Mouse (Mus musculus) left cerebral cortex, postnatal 25 days (tissue): ENCODE results near the gene Eed. TPM values are rescaled to one million over a fixed set of nuclear protein-coding genes. Genes with fewer than 3 reads are reported as not detected.
A peak's percentile ranks its signal among the peaks of the same experiment; 100 is the strongest.

Experiments
- DNase-seq, 2 experiments: peaks; one replicate each; pipeline ENCODE4 v3.0.0; 2022; ENCODE audit warnings: low spot score in 2 of 2, mixed read lengths in 1 of 2
- intact Hi-C: fragments of 180-260 bp; cut with DNase I; formaldehyde crosslinking; loops from one replicate; pipeline ENCODE4 v1.15.1; 2025
- total RNA-seq, 2 experiments: library from RNA; stranded (reverse); gene quantifications; 2 replicates each; pipeline ENCODE4 v1.2.3; 2021

Eed gene
- total RNA-seq, 2 experiments from 2014 or later: 33.2 to 37.1 TPM

GRCm38 (mm10) chr7:89913432-89914158, 67.2 kb downstream of the Eed start:
- DNase-seq: no peak

GRCm38 (mm10) chr7:89912356-89912755, 68.4 kb downstream of the Eed start:
- DNase-seq: peak in 1 of 2 experiments; percentile 24
- intact Hi-C loops: no loop called here

More at GRCm38 (mm10) chr7:89913432-89914158, 67.2 kb downstream of the Eed start:
- intact Hi-C loops: no loop called here

- intact Hi-C loops: loop anchor here (5.0 kb wide), 2 partner anchors 407 to 432 kb away; no protein-coding TSS in a partner anchor
Observed at GRCm38 (mm10) chr7:89909711-89910110, 71.1 kb downstream of the Eed start.

GRCm38 (mm10) chr7:89908899-89909621, 71.7 kb downstream of the Eed start:
- DNase-seq: no peak
- intact Hi-C loops: loop anchor here (5.0 kb wide), 2 partner anchors 407 to 432 kb away; no protein-coding TSS in a partner anchor

More at GRCm38 (mm10) chr7:89909711-89910110, 71.1 kb downstream of the Eed start:
- no peak for DNase-seq

GRCm38 (mm10) chr7:89908421-89908820, 72.4 kb downstream of the Eed start:
- DNase-seq: no peak
- intact Hi-C loops: loop anchor here (5.0 kb wide), 2 partner anchors 406 to 431 kb away; no protein-coding TSS in a partner anchor

GRCm38 (mm10) chr7:89907950-89908349, 72.8 kb downstream of the Eed start:
- intact Hi-C loops: loop anchor here (5.0 kb wide), 2 partner anchors 406 to 431 kb away; no protein-coding TSS in a partner anchor
- peak; percentile 68 to 79 for DNase-seq

Other genes starting within 250 kb of the Eed start
- gene Ccdc81, start 77.4 kb downstream of the Eed start, total RNA-seq: under 1 TPM; 0.41 to 0.46 TPM
- 10 to 100 TPM; 92.6 to 97.3 TPM for gene Hikeshi, start 39.8 kb downstream of the Eed start, total RNA-seq
- gene Picalm, start 149.2 kb upstream of the Eed start, total RNA-seq: 100 to 1,000 TPM; 134 to 143 TPM